Mouse (Mus musculus) forebrain, embryonic 12.5 days (tissue): ENCODE results near the gene Tmem115. TPM values are rescaled to one million over a fixed set of nuclear protein-coding genes. Genes with fewer than 3 reads are reported as not detected.

ENCODE experiments used
- ATAC-seq: fragments of 200-750 bp; cut with Nextera tagmentation; 2 replicates; pipeline ENCODE4 v1.8.0; 2017; ENCODE audit warnings: moderate TSS enrichment; ENCODE audit not compliant: low FRiP score
- H3K27ac ChIP-seq: fragments of 300-500 bp; sonication (generic); 2 replicates; pipeline ENCODE4 v1.5.1; 2016; ENCODE audit warnings: mild to moderate bottlenecking
- H3K27me3 ChIP-seq: fragments of 300-500 bp; sonication (generic); 2 replicates; pipeline ENCODE4 v1.6.1; 2016; ENCODE audit warnings: mild to moderate bottlenecking
- H3K36me3 ChIP-seq: fragments of 300-500 bp; sonication (generic); replicated peaks from 2 replicates; pipeline ENCODE4 v1.6.1; 2016; ENCODE audit warnings: mild to moderate bottlenecking
- H3K4me1 ChIP-seq: fragments of 300-500 bp; sonication (generic); 2 replicates; pipeline ENCODE4 v1.6.1; 2016
- H3K4me2 ChIP-seq: fragments of 300-500 bp; sonication (generic); 2 replicates; pipeline ENCODE4 v1.6.1; 2016; ENCODE audit warnings: mild to moderate bottlenecking, moderate library complexity
- H3K4me3 ChIP-seq: fragments of 300-500 bp; sonication (generic); replicated peaks from 2 replicates; pipeline ENCODE4 v1.5.1; 2016; ENCODE audit warnings: mild to moderate bottlenecking
- H3K9ac ChIP-seq: fragments of 300-500 bp; sonication (generic); 2 replicates; pipeline ENCODE4 v1.6.1; 2016; ENCODE audit warnings: mild to moderate bottlenecking
- H3K9me3 ChIP-seq: fragments of 300-500 bp; sonication (generic); 2 replicates; pipeline ENCODE4 v1.6.1; 2016
- WGBS: fragments of 180-500 bp; shearing (Covaris S2); methylation state at CpG from one replicate; pipeline ENCODE4 v1.1.7; 2016; 5-methylcytosine and 5-hydroxymethylcytosine counted together
- polyA plus RNA-seq: library from polyadenylated mRNA; unstranded; fragments of >200 nt; fragmentation: Nextera tagmentation; extraction: Ambion mirVana; gene quantifications from 2 replicates; pipeline ENCODE4 v1.2.1, GENCODE M21; 2016

Tmem115 gene
- polyA plus RNA-seq, 1 experiment from 2014 or later: 43.3 TPM

GRCm38 (mm10) chr9:107544196-107544700 is 10.5 kb downstream of the Tmem115 start:
- H3K27me3 ChIP-seq: peaks cover 16% of the 10 kb centered on the region
- WGBS: 96% methylated on average over 17 of the region's 17 CpGs
- H3K4me1 ChIP-seq: peaks cover 38% of the 10 kb centered on the region
- no peak overlapping the region for H3K27ac ChIP-seq
- no peak for ATAC-seq
- no peak overlapping the region for H3K4me2 ChIP-seq
- H3K9me3 ChIP-seq: no peaks in the 10 kb centered on the region
- H3K4me3 ChIP-seq: no peak overlapping the region
- H3K36me3 ChIP-seq: peaks cover 28% of the 10 kb centered on the region
- H3K9ac ChIP-seq: no peak overlapping the region

DNA sequence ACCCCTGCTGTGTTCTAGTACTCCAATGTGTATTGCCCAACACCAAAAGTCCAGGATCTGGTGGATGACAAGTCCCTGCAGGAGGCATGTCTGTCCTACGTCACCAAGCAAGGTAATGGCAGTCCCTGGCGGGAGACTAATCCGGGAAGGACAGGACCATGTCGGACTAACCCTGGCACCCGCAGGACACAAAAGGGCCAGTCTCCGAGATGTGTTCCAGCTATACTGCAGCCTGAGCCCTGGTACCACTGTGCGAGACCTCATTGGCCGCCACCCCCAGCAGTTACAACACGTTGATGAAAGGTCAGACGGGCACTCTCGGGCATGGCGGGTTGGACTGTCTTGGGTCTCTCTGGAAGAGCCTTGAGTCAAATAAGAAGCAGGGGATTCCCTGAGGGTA is 11.0 kb downstream of the Tmem115 start:
- no peak for ATAC-seq
- Histone ChIP-seq H3K36me3 (peaks cover 23% of the 10 kb centered on the region), H3K9me3 (no peaks in the 10 kb centered on the region), H3K27ac (no peak overlapping the region), H3K4me2 (no peak overlapping the region), H3K4me1 (peaks cover 38% of the 10 kb centered on the region), H3K27me3 (peaks cover 21% of the 10 kb centered on the region), H3K4me3 (no peak overlapping the region), H3K9ac (no peak overlapping the region)
- WGBS: 96% methylated on average over 12 of the region's 12 CpGs

DNA sequence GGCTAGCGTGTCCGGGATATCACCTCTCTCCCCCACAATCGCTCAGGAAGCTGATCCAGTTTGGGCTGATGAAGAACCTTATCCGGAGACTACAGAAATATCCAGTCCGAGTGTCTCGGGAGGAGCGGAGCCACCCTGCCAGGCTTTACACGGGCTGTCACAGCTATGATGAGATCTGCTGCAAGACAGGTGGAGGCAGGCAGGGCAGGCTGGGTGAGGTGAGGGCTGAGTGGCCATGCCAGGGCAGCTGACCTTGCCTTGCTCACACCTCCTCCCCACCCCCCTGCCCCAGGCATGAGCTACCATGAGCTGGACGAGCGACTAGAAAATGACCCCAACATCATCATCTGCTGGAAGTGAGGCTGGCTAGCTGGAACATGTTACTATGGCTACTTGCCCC is 11.5 kb downstream of the Tmem115 start:
- no peak for ATAC-seq
- H3K4me1 ChIP-seq: peaks cover 38% of the 10 kb centered on the region
- no peaks in the 10 kb centered on the region for H3K9me3 ChIP-seq
- no peak overlapping the region for H3K4me3 ChIP-seq
- WGBS: 87% methylated on average over 10 of the region's 10 CpGs
- no peak overlapping the region for H3K27ac ChIP-seq
- H3K27me3 ChIP-seq: peaks cover 26% of the 10 kb centered on the region
- no peak overlapping the region for H3K9ac ChIP-seq
- peaks cover 19% of the 10 kb centered on the region for H3K36me3 ChIP-seq
- H3K4me2 ChIP-seq: no peak overlapping the region

DNA sequence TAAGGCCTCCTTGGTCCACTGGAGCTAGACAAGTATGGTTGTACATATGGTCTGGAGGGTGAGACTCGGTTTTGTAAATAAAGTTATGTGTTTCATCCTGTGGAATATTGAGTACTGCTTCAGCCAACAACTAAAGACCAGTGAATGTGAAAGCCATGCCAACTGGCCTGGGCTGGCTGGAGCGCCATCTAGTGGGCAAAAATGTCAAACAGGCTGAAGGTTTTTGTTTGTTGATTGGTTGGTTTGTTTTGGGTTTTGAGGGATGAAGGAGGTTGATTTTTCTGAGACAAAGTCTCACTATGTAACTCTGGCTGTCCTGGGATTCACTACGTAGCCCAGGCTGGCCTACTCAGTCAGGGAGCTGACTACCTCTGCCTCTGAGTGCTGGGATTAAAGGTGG is 11.9 kb downstream of the Tmem115 start:
- H3K4me1 ChIP-seq: peaks cover 35% of the 10 kb centered on the region
- H3K36me3 ChIP-seq: peaks cover 15% of the 10 kb centered on the region
- no peak overlapping the region for H3K4me3 ChIP-seq
- H3K27me3 ChIP-seq: peaks cover 30% of the 10 kb centered on the region
- 8% methylated on average over 3 of the region's 3 CpGs for whole genome bisulfite sequencing
- no peak for ATAC-seq
- no peak overlapping the region for H3K9ac ChIP-seq
- H3K9me3 ChIP-seq: no peaks in the 10 kb centered on the region
- no peak overlapping the region for H3K27ac ChIP-seq
- no peak overlapping the region for H3K4me2 ChIP-seq

GRCm38 (mm10) chr9:107547026-107547425 is 13.3 kb downstream of the Tmem115 start, which contains the start of gene Zmynd10:
Gene Zmynd10, plus strand, starts transcription at chr9:107547298.
- Histone ChIP-seq H3K4me3 (peak within 1 kb of the TSS; percentile 23), H3K9me3 (no peaks in the 10 kb centered on the region), H3K9ac (peak within 1 kb of the TSS; percentile 40; the same call in 1 of the 2 replicates), H3K4me1 (peaks cover 37% of the 10 kb centered on the region), H3K27ac (peak within 1 kb of the TSS; percentile 71), H3K36me3 (peaks cover 15% of the 10 kb centered on the region), H3K27me3 (peaks cover 44% of the 10 kb centered on the region), H3K4me2 (peak within 1 kb of the TSS; percentile 51)
- peak; percentile 72 for ATAC-seq
- WGBS: 5% methylated on average over 20 of the region's 20 CpGs

- Histone ChIP-seq H3K4me3 (no peak overlapping the region), H3K36me3 (peaks cover 15% of the 10 kb centered on the region), H3K27ac (no peak overlapping the region), H3K9ac (no peak overlapping the region), H3K4me2 (no peak overlapping the region), H3K9me3 (no peaks in the 10 kb centered on the region), H3K27me3 (peaks cover 53% of the 10 kb centered on the region), H3K4me1 (peaks cover 37% of the 10 kb centered on the region)
- WGBS: 79% methylated on average over 5 of the region's 5 CpGs
- no peak for ATAC-seq
Measured at GRCm38 (mm10) chr9:107547957-107548356, 14.2 kb downstream of the Tmem115 start.

GRCm38 (mm10) chr9:107548820-107549219 is 15.1 kb downstream of the Tmem115 start:
- no peak for ATAC-seq
- WGBS: 90% methylated on average over 10 of the region's 10 CpGs

GRCm38 (mm10) chr9:107549297-107550074 is 15.7 kb downstream of the Tmem115 start:
- H3K4me1 ChIP-seq: peaks cover 47% of the 10 kb centered on the region
- H3K9me3 ChIP-seq: no peaks in the 10 kb centered on the region
- WGBS: 90% methylated on average over 20 of the region's 20 CpGs
- no peak overlapping the region for H3K9ac ChIP-seq
- H3K36me3 ChIP-seq: peaks cover 4% of the 10 kb centered on the region
- H3K27ac ChIP-seq: no peak overlapping the region
- H3K27me3 ChIP-seq: peaks cover 59% of the 10 kb centered on the region
- no peak overlapping the region for H3K4me3 ChIP-seq
- H3K4me2 ChIP-seq: no peak overlapping the region
- ATAC-seq: no peak

More at GRCm38 (mm10) chr9:107548820-107549219, 15.1 kb downstream of the Tmem115 start:
- Histone ChIP-seq H3K27ac (no peak overlapping the region), H3K9ac (no peak overlapping the region), H3K4me3 (no peak overlapping the region), H3K36me3 (peaks cover 11% of the 10 kb centered on the region), H3K4me2 (no peak overlapping the region), H3K9me3 (no peaks in the 10 kb centered on the region), H3K27me3 (peaks cover 59% of the 10 kb centered on the region), H3K4me1 (peaks cover 44% of the 10 kb centered on the region)

GRCm38 (mm10) chr9:107550491-107551116 is 16.9 kb downstream of the Tmem115 start:
- WGBS: 26% methylated on average over 23 of the region's 23 CpGs
- Histone ChIP-seq H3K9me3 (no peaks in the 10 kb centered on the region), H3K4me3 (peak overlapping the region; percentile 40), H3K4me2 (peak overlapping the region; percentile 61), H3K36me3 (no peaks in the 10 kb centered on the region), H3K4me1 (peaks cover 53% of the 10 kb centered on the region), H3K27ac (no peak overlapping the region), H3K9ac (0 out of 2 replicates have a peak overlapping the region, but pooled peaks have one; percentile 51), H3K27me3 (peaks cover 59% of the 10 kb centered on the region)
- ATAC-seq: no peak

- H3K27me3 ChIP-seq: peaks cover 59% of the 10 kb centered on the region
- H3K4me2 ChIP-seq: peak within 1 kb of the TSS; percentile 61
- peaks cover 58% of the 10 kb centered on the region for H3K4me1 ChIP-seq
- WGBS: 1% methylated on average over 63 of the region's 63 CpGs
- peak within 1 kb of the TSS; percentile 51 for H3K9ac ChIP-seq
- no peaks in the 10 kb centered on the region for H3K9me3 ChIP-seq
- 0 out of 2 replicates have a peak within 1 kb of the TSS, but pooled peaks have one; percentile 4 for H3K27ac ChIP-seq
- peak within 1 kb of the TSS; percentile 40 for H3K4me3 ChIP-seq
- 0 out of 2 replicates have a peak, but pooled peaks have one; percentile 2 for ATAC-seq
- no peaks in the 10 kb centered on the region for H3K36me3 ChIP-seq
Measured at GRCm38 (mm10) chr9:107551117-107551889, 17.6 kb downstream of the Tmem115 start, which contains the start of gene Rassf1. Gene Rassf1, plus strand, starts transcription at chr9:107551555.

GRCm38 (mm10) chr9:107551890-107552355 is 18.2 kb downstream of the Tmem115 start:
- Histone ChIP-seq H3K27ac (0 out of 2 replicates have a peak overlapping the region, but pooled peaks have one; percentile 4), H3K27me3 (peaks cover 59% of the 10 kb centered on the region), H3K4me2 (peak overlapping the region; percentile 61), H3K4me3 (peak overlapping the region; percentile 40), H3K9ac (peak overlapping the region; percentile 51), H3K4me1 (peaks cover 58% of the 10 kb centered on the region), H3K9me3 (no peaks in the 10 kb centered on the region), H3K36me3 (0 out of 2 replicates have a peak, but pooled peaks cover under 1% of the 10 kb centered on the region)
- 7% methylated on average over 8 of the region's 8 CpGs for WGBS
- no peak for ATAC-seq
